Mouse (Mus musculus) embryo, embryonic 10.5 days (tissue): ENCODE measurements at regions not wholly inside any gene's neighbourhood (a gene's known extent, or its start where the extent isn't known, plus 50 kb on each side); places are given as distances from the start of the nearest gene placed in this dataset.

ENCODE experiments used
- DNase-seq: peaks from one replicate; pipeline ENCODE4 v3.0.0-alpha.2; 2015; ENCODE audit warnings: low spot score

GRCm38 (mm10) chr1:105075728-105076127 is 280.8 kb downstream of the Rnf152 start:
- no peak for DNase-seq

- DNase-seq = no peak
Measured at GRCm38 (mm10) chr1:105074326-105074725, 282.2 kb downstream of the Rnf152 start.

DNA sequence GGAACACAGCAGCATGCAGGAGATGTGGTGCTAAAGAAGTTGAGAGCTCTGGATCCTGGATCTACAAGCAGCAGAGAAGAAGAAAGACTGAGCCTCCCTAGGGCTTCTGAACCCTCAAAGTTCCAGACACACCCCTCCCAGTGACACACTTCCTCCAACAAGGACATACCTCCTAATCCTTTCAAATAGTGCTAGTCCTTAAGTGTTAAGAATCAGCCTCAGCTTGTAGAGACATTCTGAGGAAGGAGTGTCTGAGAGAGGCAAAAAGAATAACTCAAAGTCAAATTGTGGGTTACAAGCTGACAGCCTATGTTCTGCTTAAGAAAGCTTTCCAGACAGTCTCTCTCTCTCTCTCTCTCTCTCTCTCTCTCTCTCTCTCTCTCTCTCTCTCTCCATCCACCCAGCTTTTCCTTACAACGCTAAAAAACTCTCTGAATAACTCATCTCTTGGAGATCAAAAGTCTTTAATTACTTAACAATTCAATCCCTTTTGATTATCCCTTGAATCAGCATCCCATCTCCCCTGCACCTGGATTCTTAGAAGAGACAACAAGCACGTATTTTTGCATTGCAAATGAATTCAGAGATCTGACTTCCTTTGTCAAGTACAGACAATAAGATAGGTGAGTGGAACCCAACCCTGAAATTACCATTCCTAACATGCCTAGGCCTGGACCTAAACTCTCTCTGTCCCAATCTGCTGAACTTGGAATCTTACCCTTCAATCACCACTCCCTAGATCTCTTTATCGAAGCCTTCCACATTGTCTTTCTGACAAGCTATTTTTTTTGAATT is 285.7 kb downstream of the Rnf152 start:
- no peak for DNase-seq

- no peak for DNase-seq
Measured at GRCm38 (mm10) chr1:105067902-105068301, 288.6 kb downstream of the Rnf152 start.

DNA sequence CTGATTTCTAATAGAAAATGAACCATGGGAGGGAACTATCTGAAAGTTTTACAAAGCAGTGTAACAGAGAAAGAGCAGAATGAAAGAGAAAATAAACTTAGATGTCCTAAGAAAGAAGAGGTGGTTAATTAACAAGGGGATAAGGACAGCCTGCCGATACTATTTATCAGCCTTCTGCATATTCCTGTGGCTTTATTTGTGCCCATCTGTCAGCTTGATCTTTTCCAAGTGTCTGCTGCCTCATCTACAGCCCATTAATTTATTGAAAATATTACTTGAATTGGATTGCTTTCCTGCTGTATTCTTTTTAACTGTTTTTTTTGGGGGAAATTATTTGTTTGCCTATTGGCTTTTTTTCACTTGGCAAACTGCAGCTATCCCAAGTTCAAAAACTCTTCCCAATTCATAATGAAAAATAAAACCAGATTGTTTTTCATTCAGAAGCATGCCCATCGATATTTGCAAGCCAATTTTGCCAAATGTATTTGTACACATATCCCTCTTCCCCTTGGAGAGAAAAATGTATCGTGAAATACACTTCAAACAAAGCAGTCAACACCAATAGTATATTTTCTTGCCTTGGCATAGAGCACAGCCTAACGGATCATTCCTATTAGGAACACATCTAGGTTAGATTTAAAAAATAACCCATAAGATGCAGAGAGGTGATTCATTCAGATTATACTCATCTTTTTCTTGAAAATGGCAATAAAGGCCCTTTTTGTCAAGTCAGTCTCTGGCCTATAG is 289.3 kb downstream of the Rnf152 start:
- no peak for DNase-seq

DNA sequence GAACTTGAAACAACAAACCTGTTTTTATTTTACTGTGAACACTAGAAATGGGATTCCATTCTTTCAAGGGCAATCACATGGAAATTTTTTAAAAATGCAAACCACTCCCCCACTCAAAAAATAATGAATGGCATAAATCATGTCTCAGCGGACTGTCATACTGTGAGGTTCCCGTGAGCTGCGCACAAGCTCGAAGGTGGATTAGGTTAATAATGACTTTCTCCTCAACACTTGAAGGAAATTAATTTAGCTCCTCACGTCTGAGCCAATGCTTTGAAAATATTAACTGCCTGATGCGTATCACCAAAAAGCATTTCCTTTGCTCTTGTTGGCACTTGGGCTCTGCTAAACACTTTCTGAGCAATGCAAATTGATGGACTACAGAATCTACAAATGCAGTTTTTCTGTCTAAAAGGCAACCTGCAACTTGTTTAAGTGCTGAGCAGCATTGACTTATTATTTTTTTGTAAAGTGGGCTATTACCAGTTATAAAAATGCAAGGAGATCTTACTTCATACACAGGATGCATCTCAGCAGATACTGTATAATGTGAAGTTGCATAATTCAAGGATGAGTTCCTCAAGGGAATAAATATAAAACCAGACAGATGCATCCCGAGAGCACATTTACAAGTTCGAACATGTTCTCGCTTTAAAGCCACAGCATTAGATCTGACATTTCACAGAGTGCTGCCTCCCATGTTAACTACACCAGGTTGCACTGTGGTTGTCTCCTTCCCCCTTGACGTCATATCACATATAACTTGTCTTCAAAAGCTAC is 282.4 kb downstream of the Cdh20 start:
- DNase-seq = no peak
